Mouse (Mus musculus) megakaryocyte, embryonic 14.5 days (primary cell): Measurements from ENCODE around the gene Cryaa. TPM values are rescaled to one million over a fixed set of nuclear protein-coding genes. Genes with fewer than 3 reads are reported as not detected.

ENCODE experiments used
- H3K27me3 ChIP-seq: replicated peaks from 2 replicates; pipeline ENCODE3; 2012; ENCODE audit warnings: inconsistent platforms
- H3K36me3 ChIP-seq: replicated peaks from 2 replicates; pipeline ENCODE3; 2012; ENCODE audit warnings: low read length, inconsistent platforms, mixed read lengths
- H3K4me1 ChIP-seq: 2 replicates; pipeline ENCODE4 v1.6.1; 2012; ENCODE audit warnings: inconsistent platforms
- H3K4me3 ChIP-seq: replicated peaks from 2 replicates; pipeline ENCODE3; 2012; ENCODE audit warnings: moderate library complexity, mild to moderate bottlenecking, inconsistent platforms
- H3K9me3 ChIP-seq: 2 replicates; pipeline ENCODE4 v1.6.1; 2012; ENCODE audit warnings: inconsistent platforms
- FLI1 ChIP-seq: IDR thresholded peaks from 2 replicates; pipeline ENCODE4 v1.6.1; 2012; ENCODE audit warnings: low read length, inconsistent platforms, mixed read lengths
- GATA1 ChIP-seq: IDR thresholded peaks from 3 replicates; pipeline ENCODE4 v1.6.1; 2012; ENCODE audit warnings: mixed read lengths, low read length, inconsistent platforms, borderline replicate concordance
- polyA plus RNA-seq: library from polyadenylated mRNA; stranded (reverse); fragments of >175 nt; gene quantifications from 2 replicates; pipeline ENCODE4 v1.2.3, GENCODE M21; 2012; ENCODE audit warnings: low replicate concordance; ENCODE audit not compliant: insufficient read depth

The Cryaa gene
- polyA plus RNA-seq = not detected in 2 replicates

- H3K9me3 ChIP-seq = no peaks in the 10 kb centered on the region
- peaks cover 78% of the 10 kb centered on the region for H3K27me3 ChIP-seq
- H3K4me3 ChIP-seq = no peak within 1 kb of the TSS
- H3K36me3 ChIP-seq = no peaks in the 10 kb centered on the region
- TF ChIP-seq FLI1 (no peak), GATA1 (no peak)
- H3K4me1 ChIP-seq = peaks cover 14% of the 10 kb centered on the region; the same call in 1 of the 2 replicates
These were observed at the start of gene Cryaa for GRCm38 (mm10) chr17:31677507-31677906. Gene Cryaa, plus strand, starts transcription at chr17:31677807.

DNA sequence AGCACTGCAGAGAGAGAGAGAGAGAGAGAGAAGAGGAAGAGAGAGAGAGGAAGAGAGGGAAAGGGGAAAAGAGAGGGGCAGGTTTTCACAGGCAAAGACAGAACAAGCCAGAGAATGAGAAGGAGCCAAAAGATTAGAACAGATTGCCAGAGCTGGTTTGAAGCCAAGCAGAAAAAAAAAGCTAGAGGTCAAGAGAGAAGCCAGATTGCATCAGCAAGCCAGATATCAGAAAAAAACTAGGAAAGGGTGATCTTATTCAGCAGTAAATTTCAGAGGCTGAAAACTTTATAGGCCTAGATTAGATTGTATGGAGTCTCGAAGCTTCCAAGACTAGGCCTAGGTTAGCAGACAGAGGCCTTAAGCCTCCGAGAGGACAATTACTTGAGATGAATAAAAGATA, 49.6 kb upstream of the Cryaa start:
- no peak for TF ChIP-seq FLI1
- no peak for TF ChIP-seq GATA1
- Histone ChIP-seq H3K9me3 (peaks cover 24% of the 10 kb centered on the region), H3K36me3 (no peaks in the 10 kb centered on the region), H3K4me3 (no peak overlapping the region), H3K4me1 (no peaks in the 10 kb centered on the region), H3K27me3 (peaks cover 52% of the 10 kb centered on the region)

- H3K4me3 ChIP-seq = no peak overlapping the region
- TF ChIP-seq GATA1 (no peak), FLI1 (no peak)
- no peaks in the 10 kb centered on the region for H3K36me3 ChIP-seq
These were observed 46.4 kb upstream of the Cryaa start for GRCm38 (mm10) chr17:31631081-31631800.

GRCm38 (mm10) chr17:31633007-31633406, 44.6 kb upstream of the Cryaa start:
- Histone ChIP-seq H3K4me1 (peaks cover 19% of the 10 kb centered on the region), H3K36me3 (no peaks in the 10 kb centered on the region), H3K9me3 (peaks cover 7% of the 10 kb centered on the region), H3K4me3 (no peak overlapping the region), H3K27me3 (peaks cover 61% of the 10 kb centered on the region)
- no peak for TF ChIP-seq FLI1
- no peak for TF ChIP-seq GATA1

More at GRCm38 (mm10) chr17:31631081-31631800, 46.4 kb upstream of the Cryaa start:
- Histone ChIP-seq H3K27me3 (peaks cover 49% of the 10 kb centered on the region), H3K4me1 (peaks cover 5% of the 10 kb centered on the region; the same call in 1 of the 2 replicates), H3K9me3 (peaks cover 24% of the 10 kb centered on the region)

DNA sequence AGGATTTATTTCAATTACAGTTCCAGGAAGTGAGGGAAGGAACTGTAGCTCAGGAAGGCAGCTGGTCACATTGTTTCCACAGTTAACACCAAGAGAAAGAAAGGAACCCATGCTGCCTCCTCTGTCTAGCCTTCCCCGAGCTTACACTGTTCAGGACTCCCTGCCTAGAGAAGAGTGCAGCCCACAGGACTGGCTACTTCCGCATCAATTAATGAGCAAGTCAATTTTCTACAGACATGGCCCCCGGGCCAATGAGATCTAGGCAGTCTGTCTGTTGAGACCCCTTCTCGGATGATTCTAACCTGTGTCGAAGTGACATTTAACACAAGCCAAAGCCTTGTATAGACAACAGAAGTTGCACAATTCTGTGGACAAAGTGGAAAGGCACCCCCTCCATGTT, 42.7 kb upstream of the Cryaa start:
- no peak overlapping the region for H3K4me3 ChIP-seq

DNA sequence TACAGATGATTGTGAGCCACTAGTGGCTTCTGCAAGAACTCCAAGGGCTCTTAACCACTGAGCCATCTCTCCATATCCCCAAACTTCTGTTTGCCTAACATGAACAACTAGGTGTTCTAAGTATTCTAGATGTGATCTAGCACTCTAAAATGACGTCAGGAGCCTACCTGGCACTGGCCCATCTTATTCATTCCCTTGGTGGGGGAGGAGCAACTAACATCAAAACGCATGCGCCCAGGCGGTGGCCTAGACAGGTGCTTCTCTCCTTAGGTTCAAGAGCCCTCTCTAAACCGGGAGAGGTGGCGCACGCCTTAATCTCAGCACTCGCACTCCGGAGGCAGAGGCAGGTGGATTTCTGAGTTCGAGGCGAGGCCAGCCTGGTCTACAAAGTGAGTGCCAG, 41.8 kb upstream of the Cryaa start:
- TF ChIP-seq FLI1 = no peak
- no peak for TF ChIP-seq GATA1
- H3K4me3 ChIP-seq = no peak overlapping the region

More for the DNA sequence above, 42.7 kb upstream of the Cryaa start:
- Histone ChIP-seq H3K4me1 (peaks cover 19% of the 10 kb centered on the region), H3K9me3 (no peaks in the 10 kb centered on the region), H3K27me3 (peaks cover 72% of the 10 kb centered on the region), H3K36me3 (no peaks in the 10 kb centered on the region)
- no peak for TF ChIP-seq GATA1
- TF ChIP-seq FLI1 = no peak

DNA sequence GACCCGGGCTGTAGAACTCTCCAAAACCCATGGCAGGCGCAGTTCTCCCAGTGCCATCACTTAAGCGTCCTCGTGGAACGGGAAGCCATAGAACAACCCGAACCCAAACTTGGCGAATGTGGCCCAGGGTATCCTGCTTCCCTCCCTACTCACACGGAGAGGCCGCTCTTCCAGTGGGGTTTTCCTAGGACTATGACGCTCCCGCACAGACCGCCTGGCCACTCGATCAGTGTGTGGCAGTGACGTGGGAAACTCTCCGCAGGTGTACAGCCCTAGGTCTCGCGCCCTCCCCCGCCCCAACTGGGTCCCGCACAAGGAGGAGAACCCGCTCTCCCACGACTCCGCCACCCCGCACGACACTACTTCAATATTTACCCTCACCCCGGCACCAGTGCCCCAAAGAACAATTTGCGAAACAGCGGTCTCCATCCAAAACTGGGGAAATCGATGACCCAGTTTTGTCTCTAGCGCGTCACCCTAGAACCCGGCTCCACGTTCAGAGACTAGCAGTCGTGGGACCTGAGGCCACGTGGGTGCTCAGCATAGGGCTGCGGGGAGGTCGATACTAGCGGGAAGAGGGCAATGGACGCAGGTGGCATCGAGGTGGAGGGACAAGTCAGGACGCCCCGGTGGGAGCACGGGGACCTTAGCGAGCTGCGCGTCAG, 41.2 kb upstream of the Cryaa start:
- Histone ChIP-seq H3K4me3 (peak overlapping the region; percentile 90), H3K36me3 (no peaks in the 10 kb centered on the region)
- TF ChIP-seq GATA1 (no peak), FLI1 (no peak)

More for the DNA sequence above, 41.8 kb upstream of the Cryaa start:
- H3K4me1 ChIP-seq = peaks cover 19% of the 10 kb centered on the region
- H3K36me3 ChIP-seq = no peaks in the 10 kb centered on the region
- peaks cover 76% of the 10 kb centered on the region for H3K27me3 ChIP-seq
- H3K9me3 ChIP-seq = no peaks in the 10 kb centered on the region

DNA sequence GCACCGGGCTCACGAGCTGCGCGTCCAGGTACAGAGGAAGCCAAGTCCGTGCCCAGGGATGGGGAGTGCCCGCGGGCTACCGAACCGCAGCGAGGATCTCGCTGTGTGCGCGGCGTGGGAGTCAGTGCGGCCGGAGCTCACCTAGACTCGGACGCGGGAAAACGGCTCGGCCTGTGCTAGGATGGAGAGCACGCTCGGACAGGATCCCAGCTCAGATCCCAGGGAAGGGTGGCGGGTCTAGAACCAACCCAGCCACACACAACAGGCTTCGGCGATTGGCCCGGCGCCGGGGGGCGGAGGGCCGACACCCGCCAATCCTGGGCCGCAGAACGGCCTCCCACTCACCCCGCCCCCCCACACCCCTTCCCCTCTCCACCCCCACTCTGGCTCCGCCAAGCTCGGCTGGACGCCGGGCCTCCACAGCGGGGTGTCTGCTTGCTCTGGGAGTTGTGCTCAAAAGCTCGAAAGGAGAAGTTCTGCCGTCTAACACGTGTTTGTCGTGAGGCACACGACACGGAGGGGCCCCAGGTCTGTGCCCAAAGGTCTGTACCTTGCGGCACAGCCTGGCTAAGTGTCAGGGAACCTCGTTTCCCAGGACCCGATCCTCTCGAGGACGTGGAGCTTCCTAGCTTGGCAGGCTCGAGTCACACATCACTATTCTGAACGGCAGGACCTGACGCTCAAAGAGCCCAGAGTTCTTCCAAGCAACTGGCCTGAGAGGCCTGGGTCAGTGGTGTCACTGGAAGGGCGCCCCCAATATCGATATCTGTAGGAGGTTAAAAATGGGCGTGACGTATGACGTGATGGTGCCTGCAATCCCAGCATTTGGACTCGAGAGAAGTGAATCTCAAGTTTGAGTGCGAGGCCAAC, 40.4 kb upstream of the Cryaa start, which contains the start of gene Cbs:
TSS of gene Cbs (minus strand) at position 297 of the 870 bp plus-strand sequence.
- H3K4me1 ChIP-seq = peaks cover 19% of the 10 kb centered on the region
- no peaks in the 10 kb centered on the region for H3K9me3 ChIP-seq
- H3K36me3 ChIP-seq = no peaks in the 10 kb centered on the region
- TF ChIP-seq FLI1 (no peak), GATA1 (no peak)
- H3K4me3 ChIP-seq = peak within 1 kb of the TSS; percentile 90
- peaks cover 73% of the 10 kb centered on the region for H3K27me3 ChIP-seq

More for the DNA sequence above, 41.2 kb upstream of the Cryaa start:
- peaks cover 19% of the 10 kb centered on the region for H3K4me1 ChIP-seq
- H3K9me3 ChIP-seq = no peaks in the 10 kb centered on the region
- H3K27me3 ChIP-seq = peaks cover 74% of the 10 kb centered on the region

GRCm38 (mm10) chr17:31637866-31638570, 39.6 kb upstream of the Cryaa start:
- no peak overlapping the region for H3K4me3 ChIP-seq
- TF ChIP-seq GATA1 (no peak), FLI1 (no peak)
- no peaks in the 10 kb centered on the region for H3K36me3 ChIP-seq
- H3K4me1 ChIP-seq = peaks cover 19% of the 10 kb centered on the region
- H3K9me3 ChIP-seq = no peaks in the 10 kb centered on the region
- peaks cover 68% of the 10 kb centered on the region for H3K27me3 ChIP-seq
